Mouse (Mus musculus) C2C12 (cell line): Measurements from ENCODE around the gene Paqr7.

ENCODE experiments used
- CTCF ChIP-seq: IDR thresholded peaks from one replicate; pipeline ENCODE4 v1.5.1; 2011; ENCODE audit not compliant: control insufficient read depth, insufficient read depth, insufficient read length
- FOSL1 ChIP-seq: IDR thresholded peaks from one replicate; pipeline ENCODE4 v1.8.0; 2011; ENCODE audit warnings: mild to moderate bottlenecking, low read length; ENCODE audit not compliant: poor library complexity, insufficient read depth, severe bottlenecking

DNA sequence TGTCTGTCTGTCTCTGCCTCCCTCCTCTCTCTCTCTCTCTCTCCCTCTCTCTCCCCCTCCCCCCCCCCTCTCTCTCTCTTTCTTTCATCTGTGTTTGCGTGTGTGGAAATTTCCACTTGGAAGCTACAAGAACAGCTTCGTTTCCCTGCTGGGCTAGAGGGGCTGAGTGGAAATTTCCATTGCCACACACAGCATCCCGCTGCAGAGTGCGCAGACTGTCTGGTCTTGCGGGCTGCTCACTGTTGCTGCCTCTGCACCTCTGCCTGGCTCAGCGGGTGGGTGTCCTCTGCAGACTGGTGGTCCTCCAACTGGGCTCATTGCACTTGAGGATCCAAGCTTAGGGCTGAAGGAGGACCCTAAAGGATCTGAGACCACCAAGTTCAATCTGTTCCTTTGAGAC is 12.8 kb upstream of the Paqr7 start:
- TF ChIP-seq FOSL1 (no peak), CTCF (no peak)
